Mouse (Mus musculus) T-helper 17 cell (primary cell): ENCODE measurements at regions not wholly inside any gene's neighbourhood (a gene's known extent, or its start where the extent isn't known, plus 50 kb on each side); places are given as distances from the start of the nearest gene placed in this dataset.
"Not testable (repeated sequence)": the region's sequence is repeated elsewhere in the genome, so short reads cannot be mapped to it uniquely, and the experiment has no call there.

Source experiments
- in situ Hi-C, 2 experiments: fragments of 300-600 bp; cut with MboI, MseI; formaldehyde crosslinking; loops; 1 replicate in 1 of 2; 2 replicates in 1 of 2; pipeline ENCODE4 v1.15.1; 2025; ENCODE audit warnings: high pct_unique_total_duplicates in 2 of 2

DNA sequence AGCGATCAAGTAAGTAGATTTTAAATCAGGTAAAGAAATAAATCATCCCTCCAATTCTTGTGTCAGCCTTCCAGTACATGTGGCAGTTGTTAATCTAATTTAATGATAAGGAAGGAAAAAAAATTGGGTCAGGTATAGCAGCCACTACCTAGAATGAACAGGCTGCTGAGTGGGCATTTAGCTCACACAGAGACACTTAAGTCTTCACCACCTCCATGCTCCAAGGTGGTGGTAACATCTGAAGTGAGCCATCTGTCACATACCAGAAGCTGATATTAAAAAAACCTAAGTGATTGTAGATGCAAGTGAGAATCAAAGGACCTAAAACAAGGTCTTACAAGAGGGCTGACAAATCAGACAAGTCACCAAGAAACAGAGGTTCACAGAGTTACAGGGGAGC lies 549.6 kb upstream of the Chordc1 start:
- in situ Hi-C loops, result loop anchor here in 1 of 2 experiments (10.0 kb wide), 1 partner anchor 738 kb away; no protein-coding TSS in a partner anchor

DNA sequence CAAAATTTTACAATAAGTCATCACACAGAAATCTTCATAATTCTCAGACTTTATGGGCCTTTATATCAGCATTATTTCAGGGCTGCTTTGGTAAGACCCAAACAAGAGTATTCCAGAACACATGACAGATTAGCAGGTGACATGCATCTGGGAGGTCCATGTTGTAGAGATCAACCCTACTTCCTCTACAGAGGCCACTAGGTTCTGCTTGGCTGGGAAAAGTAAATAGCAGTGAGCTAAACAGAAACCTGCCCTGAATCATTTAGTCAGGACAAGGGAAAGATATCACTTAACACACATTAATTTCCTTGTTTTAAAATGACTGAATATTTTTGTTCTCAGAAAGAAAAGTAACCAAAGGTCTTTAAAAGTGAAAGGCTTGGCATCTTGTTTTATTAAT lies 546.7 kb upstream of the Chordc1 start:
- in situ Hi-C loops, result loop anchor here in 1 of 2 experiments (10.0 kb wide), 1 partner anchor 740 kb away; no protein-coding TSS in a partner anchor

DNA sequence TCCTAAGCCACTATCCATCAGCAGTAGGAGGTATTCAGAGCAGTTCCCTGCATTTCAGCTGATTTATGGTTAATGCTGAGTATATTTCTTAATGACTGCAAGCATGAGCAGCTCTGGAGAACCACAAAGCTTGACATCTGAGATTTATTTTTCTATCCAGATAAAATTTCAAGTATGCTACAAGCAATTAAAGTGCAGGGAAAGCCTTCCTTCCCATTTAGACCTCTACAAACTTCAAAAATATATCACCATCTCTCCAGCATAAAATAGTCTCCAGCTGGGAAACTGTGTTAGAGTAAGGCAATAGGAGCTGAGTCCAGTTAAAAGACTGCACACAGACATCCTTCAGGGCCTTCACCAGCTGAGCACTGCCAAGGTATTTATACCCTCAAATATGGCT lies 546.2 kb upstream of the Chordc1 start:
- in situ Hi-C loops, result loop anchor here in 1 of 2 experiments (10.0 kb wide), 1 partner anchor 741 kb away; no protein-coding TSS in a partner anchor

DNA sequence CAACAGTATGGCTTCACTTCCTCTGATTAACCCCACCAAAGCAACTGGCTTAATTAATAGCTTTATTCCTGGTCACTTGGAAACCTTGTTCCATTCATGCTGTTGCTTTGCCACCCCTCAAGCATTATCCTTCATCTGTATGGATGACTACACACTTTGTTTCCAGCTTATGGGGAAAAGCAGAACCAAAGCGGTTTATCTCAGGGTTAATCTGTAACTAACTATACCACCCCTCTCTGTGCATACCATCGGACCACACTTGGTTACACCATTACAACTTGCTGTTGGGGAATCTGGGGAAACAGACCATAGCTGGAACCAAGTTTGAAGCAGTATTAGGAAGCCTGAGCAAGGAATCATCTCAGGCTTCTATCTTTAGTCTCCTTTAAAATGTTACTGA lies 500.1 kb upstream of the Chordc1 start:
- in situ Hi-C loops, result not testable (repeated sequence)

DNA sequence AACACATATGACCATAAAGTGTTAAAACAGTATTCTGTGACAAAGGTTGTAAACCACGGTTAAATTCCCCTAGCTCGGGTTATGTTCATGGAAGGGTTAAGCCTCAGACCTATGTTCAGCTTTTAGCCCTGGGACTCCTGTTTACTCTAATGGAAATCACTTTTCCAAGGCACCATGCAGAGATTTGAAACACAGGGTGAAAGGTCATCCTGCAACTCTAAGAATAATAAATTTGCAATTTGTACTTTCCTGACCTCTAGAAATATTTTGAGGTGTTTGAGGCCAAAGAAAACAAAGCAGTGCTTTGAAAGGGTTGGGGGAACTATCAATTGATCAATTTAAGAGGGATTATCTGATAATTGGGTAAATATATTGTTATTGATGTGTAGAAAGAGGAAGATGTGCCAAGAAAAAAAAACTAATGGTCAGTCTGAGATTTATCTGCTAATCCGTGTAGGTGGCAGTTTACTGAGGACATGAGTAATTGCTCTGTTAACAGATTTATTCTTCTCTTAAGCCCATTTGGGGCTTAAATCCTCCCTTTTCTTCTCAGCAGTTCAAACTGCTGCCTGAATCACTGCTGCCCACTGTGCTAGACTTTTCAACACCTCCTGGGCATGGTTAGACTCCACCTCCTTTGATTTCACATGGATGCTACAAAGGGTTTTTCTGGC lies 475.1 kb upstream of the Chordc1 start:
- in situ Hi-C loops, result no loop called here

DNA sequence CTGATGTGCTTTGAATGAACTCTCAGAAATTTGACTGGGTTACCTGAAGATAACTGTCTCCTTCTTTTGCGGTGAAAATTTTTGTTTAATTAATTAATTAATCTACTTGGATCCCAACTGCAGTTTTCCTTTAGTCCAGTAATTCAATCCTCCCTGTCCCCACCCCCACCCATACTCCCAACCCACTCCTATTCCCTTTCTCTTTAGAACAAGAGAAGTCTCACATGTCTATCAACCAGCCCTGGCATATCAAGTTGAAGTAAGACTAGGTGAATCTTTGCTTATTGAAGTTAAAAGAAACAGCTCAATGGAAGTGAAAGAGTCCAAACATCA lies 474.6 kb upstream of the Chordc1 start:
- in situ Hi-C loops, result no loop called here

DNA sequence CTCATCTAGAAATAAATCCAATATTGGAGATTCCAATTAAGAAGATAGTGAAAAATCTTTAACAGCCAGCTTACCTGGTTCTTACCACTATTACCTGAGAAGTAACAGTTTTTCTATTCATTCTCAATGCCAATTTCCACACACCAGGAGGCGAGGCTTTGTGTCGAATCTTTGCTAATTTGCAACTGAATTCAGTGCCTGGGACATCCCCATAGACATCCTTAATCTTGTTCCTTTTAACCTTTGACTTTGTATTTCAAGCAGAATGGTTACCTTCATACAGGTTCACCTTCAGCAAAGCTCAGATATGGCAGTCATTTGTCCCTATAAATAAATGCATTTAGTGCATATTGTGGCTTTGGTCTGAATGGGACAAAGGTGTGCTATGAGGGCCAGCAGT lies 426.4 kb upstream of the Chordc1 start:
- in situ Hi-C loops, result loop anchor here in 1 of 2 experiments (5.0 kb wide), 1 partner anchor 67 kb away; no protein-coding TSS in a partner anchor

DNA sequence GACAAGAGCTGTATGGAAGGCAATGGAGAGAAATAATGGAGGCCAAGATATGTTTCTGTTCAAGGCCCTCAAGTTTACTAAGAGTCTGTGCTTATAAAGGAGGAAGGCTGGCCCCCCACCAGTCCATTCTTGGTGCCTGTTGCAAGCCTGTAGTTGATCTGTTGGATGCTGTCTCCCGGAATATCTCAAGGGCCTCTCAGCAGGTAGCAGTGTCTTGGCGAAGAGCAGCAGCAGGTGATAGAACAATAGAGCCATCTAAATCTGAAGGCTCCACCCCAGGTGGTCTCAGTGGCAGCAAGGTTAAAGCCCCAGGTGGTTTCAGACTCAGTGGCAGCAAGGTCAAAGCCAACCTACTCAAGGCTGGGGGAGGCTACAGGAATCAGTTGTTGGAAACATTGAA lies 417.1 kb upstream of the Chordc1 start:
- in situ Hi-C loops, result no loop called here
